Mouse (Mus musculus) liver, adult 2 months (tissue): Measurements from ENCODE around the gene Rab1b. TPM values are rescaled to one million over a fixed set of nuclear protein-coding genes. Genes with fewer than 3 reads are reported as not detected.
A peak's percentile ranks its signal among the peaks of the same experiment; 100 is the strongest.

Source experiments
- DNase-seq: peaks from one replicate; pipeline ENCODE4 v3.0.0-alpha.2; 2011; ENCODE audit warnings: low read depth, low spot score; ENCODE audit errors: extremely low read depth
- H3K27ac ChIP-seq: fragments of 200-500 bp; replicated peaks from 2 replicates; pipeline ENCODE4 v1.5.1; 2012; ENCODE audit warnings: low read depth, mild to moderate bottlenecking, control low read depth, inconsistent platforms, low read length; ENCODE audit not compliant: insufficient read depth
- H3K27me3 ChIP-seq: fragments of 200-500 bp; 2 replicates; pipeline ENCODE4 v1.6.1; 2012; ENCODE audit warnings: mild to moderate bottlenecking, moderate library complexity, low read length, inconsistent platforms; ENCODE audit not compliant: control insufficient read depth, insufficient read depth
- H3K36me3 ChIP-seq: fragments of 200-500 bp; 2 replicates; pipeline ENCODE4 v1.6.1; 2012; ENCODE audit warnings: low read length, inconsistent platforms; ENCODE audit not compliant: control insufficient read depth, insufficient read depth
- H3K4me1 ChIP-seq: fragments of 200-500 bp; 2 replicates; pipeline ENCODE4 v1.6.1; 2011; ENCODE audit warnings: low read length; ENCODE audit not compliant: control insufficient read depth, insufficient read depth
- H3K4me3 ChIP-seq: fragments of 200-500 bp; 2 replicates; pipeline ENCODE4 v1.5.1; 2011; ENCODE audit warnings: low read depth, mild to moderate bottlenecking, control low read depth, low read length, moderate library complexity; ENCODE audit not compliant: insufficient read depth
- H3K79me2 ChIP-seq: fragments of 200-500 bp; 2 replicates; pipeline ENCODE4 v1.6.1; 2012; ENCODE audit warnings: inconsistent platforms, mild to moderate bottlenecking, low read length, moderate library complexity; ENCODE audit not compliant: control insufficient read depth, insufficient read depth
- H3K9ac ChIP-seq: fragments of 200-500 bp; 2 replicates; pipeline ENCODE4 v1.6.1; 2012; ENCODE audit warnings: low read depth, mild to moderate bottlenecking, control low read depth, inconsistent platforms, low read length
- CTCF ChIP-seq: fragments of 200-500 bp; IDR thresholded peaks from 2 replicates; pipeline ENCODE4 v1.5.1; 2011; ENCODE audit warnings: low read depth, low read length, control low read depth
- POLR2A ChIP-seq: fragments of 200-500 bp; IDR thresholded peaks from 2 replicates; pipeline ENCODE4 v1.6.1; 2011; ENCODE audit warnings: low read length, control low read depth; ENCODE audit not compliant: insufficient read depth; ENCODE audit errors: extremely low read depth
- WGBS: fragments of 180-500 bp; shearing (Covaris S2); methylation state at CpG from one replicate; pipeline ENCODE4 v1.1.7; 2018; 5-methylcytosine and 5-hydroxymethylcytosine counted together
- polyA plus RNA-seq: library from polyadenylated mRNA; depleted of rRNA; stranded (reverse); fragments of >200 nt; gene quantifications from 2 replicates; pipeline ENCODE4 v1.2.3, GENCODE M21; 2012
- total RNA-seq: library from RNA; depleted of rRNA; stranded (reverse); fragments of >200 nt; gene quantifications from 2 replicates; pipeline ENCODE4 v1.2.3, GENCODE M21; 2014

The Rab1b gene
- total and polyA plus RNA-seq, 2 experiments, result 82.1 to 165 TPM

DNA sequence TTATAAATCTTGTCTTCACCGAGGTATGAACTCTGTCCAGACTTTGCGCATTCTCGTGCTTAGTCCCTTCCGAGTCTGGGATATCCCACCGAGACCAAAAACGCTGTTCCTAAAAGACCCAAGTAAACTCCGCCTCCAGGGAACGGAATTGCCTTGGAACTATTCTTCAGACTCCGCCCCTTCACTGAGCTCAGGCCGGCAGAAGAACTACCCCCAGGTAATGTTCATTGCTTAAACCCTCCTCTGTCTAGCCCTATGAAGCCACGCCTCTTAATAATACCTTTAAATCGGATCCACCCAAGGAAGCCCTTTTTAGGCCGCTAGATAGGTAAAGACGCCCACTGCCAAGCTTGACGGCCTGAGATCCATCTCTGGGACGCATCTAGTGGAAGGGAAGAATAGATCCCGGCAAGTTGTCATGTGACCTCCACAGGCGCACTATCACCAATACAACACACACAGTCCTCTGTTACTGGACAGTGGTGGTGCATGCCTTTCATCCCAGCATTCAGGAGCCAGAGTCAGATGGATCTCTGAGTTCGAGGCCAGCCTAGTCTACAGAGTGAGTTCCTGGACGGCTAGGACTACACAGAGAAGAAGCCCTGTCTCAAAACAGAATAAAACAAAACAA is 34.4 kb downstream of the Rab1b start:
- Histone ChIP-seq H3K9ac (no peak overlapping the region), H3K4me3 (peak overlapping the region; percentile 34), H3K79me2 (no peaks in the 10 kb centered on the region), H3K27ac (no peak overlapping the region), H3K27me3 (peaks cover 12% of the 10 kb centered on the region), H3K4me1 (peaks cover 9% of the 10 kb centered on the region; the same call in 1 of the 2 replicates), H3K36me3 (no peaks in the 10 kb centered on the region)
- 7% methylated on average over 20 of the region's 20 CpGs for WGBS
- DNase-seq, result no peak
- TF ChIP-seq CTCF (no peak), POLR2A (no peak)

GRCm38 (mm10) chr19:5071545-5072369 is 35.1 kb downstream of the Rab1b start:
- Histone ChIP-seq H3K4me1 (peaks cover 9% of the 10 kb centered on the region; the same call in 1 of the 2 replicates), H3K27me3 (peaks cover 12% of the 10 kb centered on the region), H3K79me2 (no peaks in the 10 kb centered on the region), H3K27ac (no peak overlapping the region), H3K36me3 (no peaks in the 10 kb centered on the region), H3K9ac (peak overlapping the region; percentile 12; the same call in 1 of the 2 replicates), H3K4me3 (peak overlapping the region; percentile 34)
- 6% methylated on average over 40 of the region's 40 CpGs for WGBS
- DNase-seq, result peak; percentile 37
- TF ChIP-seq CTCF (no peak), POLR2A (no peak)

- TF ChIP-seq CTCF, result no peak
- no peak for TF ChIP-seq POLR2A
- Histone ChIP-seq H3K79me2 (no peaks in the 10 kb centered on the region), H3K27me3 (peaks cover 12% of the 10 kb centered on the region), H3K4me1 (peaks cover 9% of the 10 kb centered on the region; the same call in 1 of the 2 replicates), H3K9ac (no peak overlapping the region), H3K36me3 (no peaks in the 10 kb centered on the region), H3K4me3 (no peak overlapping the region), H3K27ac (no peak overlapping the region)
- no peak for DNase-seq
- 31% methylated on average over 11 of the region's 11 CpGs for WGBS
Observed at GRCm38 (mm10) chr19:5071077-5071476, 35.8 kb downstream of the Rab1b start.

DNA sequence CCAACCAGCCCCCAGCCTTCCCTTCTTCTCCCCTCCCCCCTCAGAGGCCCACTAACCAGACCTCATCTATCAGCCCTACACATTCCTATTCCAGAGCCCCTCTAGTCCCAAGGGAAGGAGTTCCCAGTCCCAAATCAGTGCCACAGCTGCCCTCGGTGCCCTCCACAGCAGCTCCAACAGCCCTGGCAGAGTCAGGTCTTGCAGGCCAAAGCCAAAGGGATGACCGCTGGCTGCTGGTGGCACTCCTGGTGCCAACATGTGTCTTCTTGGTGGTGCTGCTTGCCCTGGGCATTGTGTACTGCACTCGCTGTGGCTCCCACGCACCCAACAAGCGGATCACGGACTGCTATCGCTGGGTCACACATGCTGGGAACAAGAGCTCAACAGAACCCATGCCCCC is 36.9 kb downstream of the Rab1b start:
- H3K9ac ChIP-seq, result no peak overlapping the region
- no peak for TF ChIP-seq CTCF
- no peak for TF ChIP-seq POLR2A
- 88% methylated on average over 7 of the region's 7 CpGs for WGBS
- no peak overlapping the region for H3K27ac ChIP-seq
- H3K4me1 ChIP-seq, result peaks cover 9% of the 10 kb centered on the region; the same call in 1 of the 2 replicates
- no peak for DNase-seq
- no peaks in the 10 kb centered on the region for H3K36me3 ChIP-seq
- H3K27me3 ChIP-seq, result peaks cover 12% of the 10 kb centered on the region
- no peaks in the 10 kb centered on the region for H3K79me2 ChIP-seq
- H3K4me3 ChIP-seq, result no peak overlapping the region

DNA sequence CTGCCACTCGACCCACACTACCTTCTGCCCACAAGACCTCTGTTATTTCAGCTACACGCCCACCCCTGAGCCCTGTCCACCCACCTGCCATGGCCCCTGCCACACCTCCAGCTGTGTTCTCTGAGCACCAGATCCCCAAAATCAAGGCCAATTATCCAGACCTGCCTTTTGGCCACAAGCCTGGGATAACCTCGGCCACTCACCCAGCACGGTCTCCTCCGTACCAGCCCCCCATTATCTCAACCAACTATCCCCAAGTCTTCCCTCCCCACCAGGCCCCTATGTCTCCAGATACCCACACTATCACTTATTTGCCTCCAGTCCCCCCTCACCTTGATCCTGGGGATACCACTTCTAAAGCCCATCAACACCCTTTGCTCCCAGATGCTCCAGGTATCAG is 37.4 kb downstream of the Rab1b start:
- WGBS, result 90% methylated on average over 5 of the region's 5 CpGs
- H3K36me3 ChIP-seq, result no peaks in the 10 kb centered on the region
- H3K4me3 ChIP-seq, result no peak overlapping the region
- peaks cover 9% of the 10 kb centered on the region; the same call in 1 of the 2 replicates for H3K4me1 ChIP-seq
- H3K9ac ChIP-seq, result no peak overlapping the region
- no peaks in the 10 kb centered on the region for H3K79me2 ChIP-seq
- H3K27me3 ChIP-seq, result peaks cover 12% of the 10 kb centered on the region
- no peak for DNase-seq
- no peak overlapping the region for H3K27ac ChIP-seq
- TF ChIP-seq CTCF (no peak), POLR2A (no peak)
